Comparison of ENCODE assay signal across 37 mouse cellular contexts in the genomic region with DNA sequence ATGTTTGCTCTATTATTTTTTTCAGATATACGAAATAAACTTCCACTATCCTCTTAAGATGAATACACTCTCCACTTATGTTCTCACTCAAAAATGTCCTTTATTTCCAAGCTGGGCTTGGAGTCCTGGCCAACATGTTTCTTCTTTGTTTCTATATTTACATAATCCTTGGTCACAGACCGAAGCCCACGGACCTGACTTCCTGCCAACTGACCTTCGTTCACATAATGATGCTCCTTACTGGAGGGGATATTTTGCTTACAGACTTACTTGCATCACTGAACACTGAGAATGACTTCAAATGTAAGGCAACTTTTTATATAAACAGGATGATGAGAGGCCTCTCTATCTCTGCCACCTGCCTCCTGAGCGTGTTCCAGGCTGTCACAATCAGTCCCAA. TPM values are rescaled to one million over a fixed set of nuclear protein-coding genes. Genes with fewer than 3 reads are reported as not detected.
A peak's percentile ranks its signal among the peaks of the same experiment; 100 is the strongest.
DNase-seq lines count a peak whose midpoint lies in the region; ATAC-seq and TF ChIP-seq lines count a peak whose summit lies in the region.
"Had no signal": no experiment of that assay in that cellular context is flagged by ENCODE, and none has a peak within 500 bp of the region (broad histone marks: within the 10 kb centered on the region; RNA-seq: fewer than 3 reads in every experiment).

No protein-coding gene starts in this region.

- no peaks in the 10 kb centered on the region for H3K27me3 ChIP-seq in liver, adult 2 months (ENCODE audit: control insufficient read depth, insufficient read depth, low read length)
- H3K27me3 ChIP-seq in hindbrain, embryonic 13.5 days, result no peaks in the 10 kb centered on the region
- H3K27me3 ChIP-seq: heart, embryonic 12.5 days; limb, embryonic 13.5 days; liver, embryonic 13.5 days; neural tube, embryonic 12.5 days had no signal

- WGBS in liver, adult 2 months, result 39% methylated on average over 5 of the region's 5 CpGs
- 85% methylated on average over 5 of the region's 5 CpGs for WGBS in hindbrain, embryonic 13.5 days

- no peaks in the 10 kb centered on the region for H3K4me1 ChIP-seq in liver, adult 2 months (ENCODE audit: control insufficient read depth, insufficient read depth, low read length)
- no peaks in the 10 kb centered on the region for H3K4me1 ChIP-seq in hindbrain, embryonic 13.5 days (replicated peaks)
- H3K4me1 ChIP-seq: heart, embryonic 12.5 days; limb, embryonic 13.5 days; liver, embryonic 13.5 days; neural tube, embryonic 12.5 days had no signal

- no peak overlapping the region for H3K27ac ChIP-seq in liver, adult 2 months (replicated peaks; ENCODE audit: insufficient read depth, low read depth, low read length)
- no peak overlapping the region for H3K27ac ChIP-seq in hindbrain, embryonic 13.5 days
- H3K27ac ChIP-seq: hindbrain, embryonic 14.5 days; kidney, postnatal 0 days; limb, embryonic 13.5 days; liver, embryonic 13.5 days; neural tube, embryonic 12.5 days had no signal

- no peak for ATAC-seq in hindbrain, embryonic 13.5 days (ENCODE audit: low FRiP score)
- ATAC-seq: forebrain, embryonic 14.5 days; lung, postnatal 0 days; midbrain, embryonic 16.5 days had no signal

- TF ChIP-seq CTCF in liver, adult 2 months (IDR thresholded peaks at IDR 0.05; ENCODE audit: low read depth, low read length), result no peak
- no peak for TF ChIP-seq CTCF in brain, embryonic 14.5 days (IDR thresholded peaks at IDR 0.05; ENCODE audit: borderline replicate concordance, extremely low read depth, insufficient read depth, insufficient read length)

- peak; percentile 5 for DNase-seq in liver, adult 2 months (ENCODE audit: extremely low read depth, low read depth, low spot score)
- DNase-seq in liver, result no peak
- DNase-seq in brain, embryonic 14.5 days (ENCODE audit: low read depth), result peak; percentile 2
- peak; percentile 73 for DNase-seq in kidney, postnatal 10 days
- DNase-seq in adrenal gland, adult (ENCODE audit: inconsistent age in 2 of 2, low spot score in 1 of 2), result no peak
- DNase-seq: adrenal gland, postnatal 10 days; B cell, adult 2 months; cerebellum, adult 11 months; cerebellum, adult 9-10 months; cerebellum, postnatal 36 days; gastrocnemius, postnatal 25 days; heart, adult 18-20 months; heart, postnatal 4 days; liver, embryonic 13.5 days; lung, adult 18-20 months; lung, postnatal 4 days had no signal

- no peak overlapping the region for H3K9ac ChIP-seq in liver, adult 2 months (ENCODE audit: low read depth, low read length)
- H3K9ac ChIP-seq in hindbrain, embryonic 13.5 days, result no peak overlapping the region
- H3K9ac ChIP-seq: heart, embryonic 12.5 days; hindbrain, embryonic 14.5 days; limb, embryonic 13.5 days; liver, embryonic 13.5 days; neural tube, embryonic 12.5 days had no signal

- no peak for TF ChIP-seq POLR2A in liver, adult 2 months (IDR thresholded peaks at IDR 0.05; ENCODE audit: extremely low read depth, insufficient read depth, low read length)
- no peak for TF ChIP-seq POLR2A in brain, embryonic 14.5 days (IDR thresholded peaks at IDR 0.05; ENCODE audit: borderline replicate concordance, extremely low read depth, insufficient read depth, insufficient read length, poor library complexity, severe bottlenecking)

- H3K79me2 ChIP-seq in liver, adult 2 months (ENCODE audit: control insufficient read depth, insufficient read depth, low read length), result no peaks in the 10 kb centered on the region

- H3K36me3 ChIP-seq in liver, adult 2 months (ENCODE audit: control insufficient read depth, insufficient read depth, low read length), result no peaks in the 10 kb centered on the region
- H3K36me3 ChIP-seq in hindbrain, embryonic 13.5 days, result no peaks in the 10 kb centered on the region
- H3K36me3 ChIP-seq: heart, embryonic 12.5 days; limb, embryonic 13.5 days; liver, embryonic 13.5 days; neural tube, embryonic 12.5 days had no signal

- no peak overlapping the region for H3K4me2 ChIP-seq in hindbrain, embryonic 13.5 days
- H3K4me2 ChIP-seq: heart, embryonic 12.5 days; hindbrain, embryonic 14.5 days; limb, embryonic 13.5 days; liver, embryonic 13.5 days; neural tube, embryonic 12.5 days had no signal

- H3K9me3 ChIP-seq in hindbrain, embryonic 13.5 days, result no peaks in the 10 kb centered on the region
- H3K9me3 ChIP-seq: heart, embryonic 12.5 days; limb, embryonic 13.5 days; liver, embryonic 13.5 days; neural tube, embryonic 12.5 days had no signal

- no peak overlapping the region for H3K4me3 ChIP-seq in liver, adult 2 months (ENCODE audit: insufficient read depth, low read depth, low read length)
- H3K4me3 ChIP-seq in hindbrain, embryonic 13.5 days, result no peak overlapping the region
- H3K4me3 ChIP-seq: heart, embryonic 12.5 days; limb, embryonic 13.5 days; liver, embryonic 13.5 days; myocyte; neural tube, embryonic 12.5 days had no signal

RNA-seq across cellular contexts. Expression of gene Vmn1r5, which starts 13.6 kb away (rescaled TPM):
- total RNA-seq in liver, adult 2 months (2014; rRNA removed), result 0.09 and 0.13 TPM in 2 replicates
- polyA plus RNA-seq in liver, adult 2 months (2012; rRNA removed), result not detected in 2 replicates
- not detected in 2 replicates for polyA plus RNA-seq in brain, embryonic 14.5 days (2012; rRNA removed)
- polyA plus RNA-seq in hindbrain, embryonic 13.5 days (2015; fragmentation: Nextera tagmentation; extraction: Ambion mirVana), result not detected in 2 replicates
- total RNA-seq: adrenal gland, postnatal 10 days; gastrocnemius, adult 18-20 months; gastrocnemius, postnatal 25 days; heart, adult 18-20 months; heart, postnatal 4 days; layer of hippocampus, adult 8-10 months; layer of hippocampus, postnatal 25 days; left cerebral cortex, adult 8-10 months; left cerebral cortex, postnatal 36 days; megakaryocyte-erythroid progenitor cell, adult 5-6 weeks had no signal
- polyA plus RNA-seq: forebrain, embryonic 14.5 days; frontal cortex, adult 2 months; heart, embryonic 12.5 days; heart, postnatal 0 days; hindbrain, embryonic 14.5 days; kidney, postnatal 0 days; limb, embryonic 13.5 days; liver, embryonic 13.5 days; lung, postnatal 0 days; midbrain, embryonic 16.5 days; myocyte; neural tube, embryonic 12.5 days; stomach, embryonic 14.5 days; testis, adult 2 months had no signal

RNA-seq across cellular contexts. Expression of gene Vmn1r4, which starts 32.6 kb away (rescaled TPM):
- total RNA-seq in liver, adult 2 months (2014; rRNA removed), result 0.65 and 0.81 TPM in 2 replicates
- 0.06 TPM in 1 of 2 replicates, not detected in the other for polyA plus RNA-seq in liver, adult 2 months (2012; rRNA removed)
- 0.41 and 0.58 TPM in 2 replicates for polyA plus RNA-seq in brain, embryonic 14.5 days (2012; rRNA removed)
- 0.44 and 0.65 TPM in 2 replicates for polyA plus RNA-seq in hindbrain, embryonic 13.5 days (2015; fragmentation: Nextera tagmentation; extraction: Ambion mirVana)
- total RNA-seq: megakaryocyte-erythroid progenitor cell, adult 5-6 weeks had no signal
- polyA plus RNA-seq: stomach, embryonic 14.5 days had no signal

RNA-seq across cellular contexts. Expression of gene Nt5c3, which starts 32.7 kb away (rescaled TPM):
- total RNA-seq in liver, adult 2 months (2014; rRNA removed), result 40.3 and 42.9 TPM in 2 replicates
- polyA plus RNA-seq in liver, adult 2 months (2012; rRNA removed), result 6.2 and 12.6 TPM in 2 replicates
- 49.3 and 57.5 TPM in 2 replicates for polyA plus RNA-seq in brain, embryonic 14.5 days (2012; rRNA removed)
- 147 and 153 TPM in 2 replicates for polyA plus RNA-seq in hindbrain, embryonic 13.5 days (2015; fragmentation: Nextera tagmentation; extraction: Ambion mirVana)

RNA-seq across cellular contexts. Expression of gene Vmn1r6, which starts 40.6 kb away (rescaled TPM):
- total RNA-seq in liver, adult 2 months (2014; rRNA removed), result 0.13 TPM in 1 of 2 replicates, not detected in the other
- polyA plus RNA-seq in liver, adult 2 months (2012; rRNA removed), result not detected in 2 replicates
- polyA plus RNA-seq in brain, embryonic 14.5 days (2012; rRNA removed), result not detected in 2 replicates
- polyA plus RNA-seq in hindbrain, embryonic 13.5 days (2015; fragmentation: Nextera tagmentation; extraction: Ambion mirVana), result not detected in 2 replicates
- total RNA-seq: adrenal gland, postnatal 10 days; gastrocnemius, adult 18-20 months; gastrocnemius, postnatal 25 days; heart, adult 18-20 months; heart, postnatal 4 days; layer of hippocampus, adult 8-10 months; layer of hippocampus, postnatal 25 days; left cerebral cortex, adult 8-10 months; left cerebral cortex, postnatal 36 days; megakaryocyte-erythroid progenitor cell, adult 5-6 weeks had no signal
- polyA plus RNA-seq: embryonic facial prominence, embryonic 11.5 days; forebrain, embryonic 14.5 days; frontal cortex, adult 2 months; heart, embryonic 12.5 days; heart, postnatal 0 days; hindbrain, embryonic 14.5 days; kidney, postnatal 0 days; limb, embryonic 13.5 days; liver, embryonic 13.5 days; lung, postnatal 0 days; midbrain, embryonic 16.5 days; myocyte; neural tube, embryonic 12.5 days; stomach, embryonic 14.5 days had no signal

Comparison
In these comparisons a context has a peak if more than half of its experiments do, and no peak if none do; other contexts are left out.
1. DNase-seq: peak in liver, adult 2 months (single experiment), brain, embryonic 14.5 days (single experiment) and kidney, postnatal 10 days (single experiment); none in liver (single experiment) and adrenal gland, adult (0 of 2).